Mouse (Mus musculus) intestine, postnatal 0 days (tissue): ENCODE measurements around the gene Mroh7. TPM values are rescaled to one million over a fixed set of nuclear protein-coding genes. Genes with fewer than 3 reads are reported as not detected.

Source experiments
- ATAC-seq: fragments of 200-750 bp; cut with Nextera tagmentation; 2 replicates; pipeline ENCODE4 v1.8.0; 2017; ENCODE audit warnings: mild to moderate bottlenecking, moderate TSS enrichment, moderate library complexity
- H3K27ac ChIP-seq: fragments of 300-500 bp; sonication (generic); 2 replicates; pipeline ENCODE4 v1.5.1; 2014; ENCODE audit warnings: mild to moderate bottlenecking, low read depth, low read length, moderate library complexity
- H3K27me3 ChIP-seq: fragments of 300-500 bp; sonication (generic); replicated peaks from 2 replicates; pipeline ENCODE4 v1.6.1; 2014; ENCODE audit warnings: low read length, mixed read lengths; ENCODE audit not compliant: control insufficient read depth, insufficient read depth
- H3K36me3 ChIP-seq: fragments of 300-500 bp; sonication (generic); 2 replicates; pipeline ENCODE4 v1.6.1; 2014; ENCODE audit warnings: mild to moderate bottlenecking, moderate library complexity; ENCODE audit not compliant: control insufficient read depth, insufficient read depth
- H3K4me1 ChIP-seq: fragments of 300-500 bp; sonication (generic); replicated peaks from 2 replicates; pipeline ENCODE4 v1.6.1; 2014; ENCODE audit warnings: antibody characterized with exemption, low read length, mixed read lengths; ENCODE audit not compliant: control insufficient read depth, insufficient read depth
- H3K4me2 ChIP-seq: fragments of 300-500 bp; sonication (generic); replicated peaks from 2 replicates; pipeline ENCODE4 v1.6.1; 2014; ENCODE audit warnings: low read depth, mild to moderate bottlenecking, moderate library complexity
- H3K4me3 ChIP-seq: fragments of 300-500 bp; sonication (generic); 2 replicates; pipeline ENCODE4 v1.5.1; 2014; ENCODE audit warnings: low read depth, low read length
- H3K9ac ChIP-seq: fragments of 300-500 bp; sonication (generic); 2 replicates; pipeline ENCODE4 v1.6.1; 2014; ENCODE audit warnings: mild to moderate bottlenecking, low read depth, low read length
- H3K9me3 ChIP-seq: fragments of 300-500 bp; sonication (generic); 2 replicates; pipeline ENCODE4 v1.6.1; 2016; ENCODE audit warnings: mixed run types; ENCODE audit not compliant: control insufficient read depth
- CTCF ChIP-seq: sonication (generic); IDR thresholded peaks from 2 replicates; pipeline ENCODE4 v1.5.1; 2016; ENCODE audit warnings: low read depth, mild to moderate bottlenecking, control low read depth, antibody characterized with exemption, moderate library complexity
- WGBS: fragments of 180-500 bp; shearing (Covaris S2); extraction: QIAGEN DNeasy Blood & Tissue Kit; methylation state at CpG from one replicate; pipeline ENCODE4 v1.1.7; 2014; 5-methylcytosine and 5-hydroxymethylcytosine counted together
- polyA plus RNA-seq: library from polyadenylated mRNA; unstranded; fragments of >200 nt; fragmentation: Nextera tagmentation; extraction: Ambion mirVana; gene quantifications from 2 replicates; pipeline ENCODE4 v1.2.1, GENCODE M21; 2015

Gene Mroh7
- polyA plus RNA-seq, 1 experiment from 2014 or later, result 0.33 TPM

DNA sequence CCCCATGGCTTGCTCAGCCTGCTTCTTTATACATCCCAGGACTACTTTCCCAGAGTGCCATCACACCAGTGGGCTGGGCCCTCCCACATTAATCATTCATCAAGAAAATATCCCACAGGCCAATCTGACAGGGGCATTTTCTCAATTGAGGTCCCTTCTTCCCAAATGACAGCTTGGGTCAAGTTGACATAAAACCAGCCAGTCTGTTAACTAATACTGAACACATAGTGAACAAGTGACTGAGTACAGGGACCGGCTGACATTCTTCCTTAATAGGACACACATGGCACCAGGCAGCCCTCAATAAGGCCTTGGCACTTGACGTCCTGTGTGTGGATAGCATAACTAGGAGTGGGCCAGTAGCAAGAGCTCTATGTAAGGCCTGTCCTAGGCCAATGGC lies 38.6 kb upstream of the Mroh7 start:
- Histone ChIP-seq H3K4me2 (no peak overlapping the region), H3K9me3 (no peaks in the 10 kb centered on the region), H3K4me3 (no peak overlapping the region), H3K27me3 (no peaks in the 10 kb centered on the region), H3K27ac (no peak overlapping the region), H3K4me1 (0 out of 2 replicates have a peak, but pooled peaks cover 7% of the 10 kb centered on the region), H3K36me3 (peaks cover 25% of the 10 kb centered on the region; the same call in 1 of the 2 replicates), H3K9ac (no peak overlapping the region)
- no peak for ATAC-seq
- 86% methylated on average over 2 of the region's 2 CpGs for WGBS
- TF ChIP-seq CTCF, result no peak

DNA sequence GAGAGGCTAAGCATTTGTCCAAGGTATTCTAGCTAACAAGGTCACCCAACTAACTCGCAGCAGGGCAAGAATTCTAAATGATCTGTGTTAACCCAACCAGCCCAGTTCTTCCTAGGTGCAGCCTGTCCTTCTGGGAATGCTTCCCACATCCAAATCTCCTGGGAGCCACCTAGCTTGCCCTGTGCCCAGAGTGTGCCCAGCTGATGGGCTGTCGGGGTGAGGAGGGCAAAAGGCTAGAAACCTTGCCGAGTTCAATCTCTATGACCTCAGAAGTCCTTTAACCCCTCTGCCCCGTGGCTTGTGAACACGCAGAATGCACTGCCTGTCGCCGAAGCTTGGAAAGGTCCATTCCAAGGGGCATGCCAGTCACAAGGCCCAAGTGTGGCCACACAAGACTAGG lies 33.4 kb upstream of the Mroh7 start:
- Histone ChIP-seq H3K36me3 (peaks cover 38% of the 10 kb centered on the region), H3K4me1 (no peaks in the 10 kb centered on the region), H3K27ac (no peak overlapping the region), H3K27me3 (no peaks in the 10 kb centered on the region), H3K9ac (no peak overlapping the region), H3K9me3 (no peaks in the 10 kb centered on the region), H3K4me3 (no peak overlapping the region), H3K4me2 (no peak overlapping the region)
- ATAC-seq, result no peak
- 85% methylated on average over 7 of the region's 7 CpGs for WGBS
- TF ChIP-seq CTCF, result no peak

DNA sequence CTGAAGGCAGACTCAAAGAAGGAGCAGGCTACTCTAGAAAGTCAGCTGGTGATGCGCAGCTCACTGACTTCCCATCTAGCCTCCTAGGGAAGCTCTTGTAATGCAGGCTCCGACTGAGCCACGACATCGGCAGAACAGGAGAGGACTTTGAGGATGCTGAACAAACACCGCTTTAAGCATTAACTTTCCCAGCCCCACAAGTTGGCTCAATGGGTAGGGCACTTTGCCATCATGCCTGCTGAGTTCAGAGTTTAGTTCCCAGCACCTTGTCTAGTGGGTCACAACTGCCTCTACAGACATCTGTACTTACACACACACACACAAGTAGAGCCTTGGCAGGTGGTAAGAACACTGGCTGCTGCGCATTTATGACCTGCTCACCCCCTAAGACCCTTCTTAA lies 21.0 kb upstream of the Mroh7 start:
- Histone ChIP-seq H3K4me2 (no peak overlapping the region), H3K36me3 (peaks cover 48% of the 10 kb centered on the region), H3K4me1 (0 out of 2 replicates have a peak, but pooled peaks cover 12% of the 10 kb centered on the region), H3K27ac (no peak overlapping the region), H3K9me3 (no peaks in the 10 kb centered on the region), H3K27me3 (no peaks in the 10 kb centered on the region), H3K9ac (no peak overlapping the region), H3K4me3 (no peak overlapping the region)
- no peak for TF ChIP-seq CTCF
- no peak for ATAC-seq
- 80% methylated on average over 6 of the region's 6 CpGs for WGBS

- ATAC-seq, result peak; percentile 90
- peak overlapping the region; percentile 58; the same call in 1 of the 2 replicates for H3K27ac ChIP-seq
- no peak overlapping the region for H3K9ac ChIP-seq
- no peaks in the 10 kb centered on the region for H3K9me3 ChIP-seq
- H3K36me3 ChIP-seq, result peaks cover 45% of the 10 kb centered on the region
- no peak overlapping the region for H3K4me3 ChIP-seq
- peak; percentile 95 for TF ChIP-seq CTCF
- 0 out of 2 replicates have a peak, but pooled peaks cover 12% of the 10 kb centered on the region for H3K4me1 ChIP-seq
- H3K4me2 ChIP-seq, result peak overlapping the region; percentile 35
- H3K27me3 ChIP-seq, result no peaks in the 10 kb centered on the region
- 16% methylated on average over 7 of the region's 7 CpGs for WGBS
Observed at GRCm38 (mm10) chr4:106749699-106750098, 19.0 kb upstream of the Mroh7 start.

- Histone ChIP-seq H3K36me3 (peaks cover 21% of the 10 kb centered on the region; the same call in 1 of the 2 replicates), H3K27ac (no peak overlapping the region), H3K4me2 (no peak overlapping the region), H3K4me3 (no peak overlapping the region), H3K9me3 (no peaks in the 10 kb centered on the region), H3K4me1 (0 out of 2 replicates have a peak, but pooled peaks cover 12% of the 10 kb centered on the region), H3K27me3 (no peaks in the 10 kb centered on the region), H3K9ac (no peak overlapping the region)
- ATAC-seq, result no peak
- 86% methylated on average over 1 of the region's 1 CpGs for WGBS
- no peak for TF ChIP-seq CTCF
Observed at GRCm38 (mm10) chr4:106747001-106747580, 16.4 kb upstream of the Mroh7 start.

GRCm38 (mm10) chr4:106745862-106746261 lies 15.1 kb upstream of the Mroh7 start:
- no peak overlapping the region for H3K9ac ChIP-seq
- 82% methylated on average over 7 of the region's 7 CpGs for WGBS
- no peak for TF ChIP-seq CTCF
- H3K27ac ChIP-seq, result no peak overlapping the region
- H3K4me3 ChIP-seq, result no peak overlapping the region
- no peaks in the 10 kb centered on the region for H3K27me3 ChIP-seq
- H3K4me1 ChIP-seq, result 0 out of 2 replicates have a peak, but pooled peaks cover 12% of the 10 kb centered on the region
- peaks cover 15% of the 10 kb centered on the region; the same call in 1 of the 2 replicates for H3K36me3 ChIP-seq
- H3K9me3 ChIP-seq, result no peaks in the 10 kb centered on the region
- no peak overlapping the region for H3K4me2 ChIP-seq
- no peak for ATAC-seq
